Mouse (Mus musculus) cortical plate, adult 2 months (tissue): ENCODE measurements around the gene Ppip5k2. TPM values are rescaled to one million over a fixed set of nuclear protein-coding genes. Genes with fewer than 3 reads are reported as not detected.

Source experiments
- H3K27ac ChIP-seq: fragments of 200-500 bp; 2 replicates; pipeline ENCODE4 v1.5.1; 2012; ENCODE audit warnings: low read length, control low read depth, inconsistent platforms; ENCODE audit not compliant: insufficient read depth
- H3K4me1 ChIP-seq: fragments of 200-500 bp; 2 replicates; pipeline ENCODE4 v1.6.1; 2011; ENCODE audit warnings: low read length; ENCODE audit not compliant: control insufficient read depth, insufficient read depth
- H3K4me3 ChIP-seq: fragments of 200-500 bp; 2 replicates; pipeline ENCODE4 v1.5.1; 2011; ENCODE audit warnings: mild to moderate bottlenecking, low read length, control low read depth; ENCODE audit not compliant: insufficient read depth
- CTCF ChIP-seq: fragments of 200-500 bp; IDR thresholded peaks from 2 replicates; pipeline ENCODE4 v1.5.1; 2011; ENCODE audit warnings: mild to moderate bottlenecking, control low read depth, low read length; ENCODE audit not compliant: insufficient read depth; ENCODE audit errors: extremely low read depth
- POLR2A ChIP-seq: fragments of 200-500 bp; IDR thresholded peaks from 2 replicates; pipeline ENCODE4 v1.6.1; 2011; ENCODE audit warnings: mild to moderate bottlenecking, low read length, control low read depth; ENCODE audit not compliant: insufficient read depth; ENCODE audit errors: extremely low read depth
- polyA plus RNA-seq: library from polyadenylated mRNA; depleted of rRNA; stranded (reverse); fragments of >200 nt; gene quantifications from 2 replicates; pipeline ENCODE4 v1.2.3, GENCODE M21; 2012; rRNA removed

Gene Ppip5k2
- polyA plus RNA-seq, result 23.9 TPM in 2 replicates

GRCm38 (mm10) chr1:97769904-97770753 lies at the start of gene Ppip5k2, which contains the start of gene Gin1:
Gene Ppip5k2, minus strand, starts transcription at chr1:97770411.
Gene Gin1, plus strand, starts transcription at chr1:97770172.
- Histone ChIP-seq H3K4me1 (peaks cover 2% of the 10 kb centered on the region; the same call in 1 of the 2 replicates), H3K4me3 (peak within 1 kb of the TSS; percentile 94), H3K27ac (peak within 1 kb of the TSS; percentile 87)
- TF ChIP-seq CTCF (peak; percentile 27; the same call in 1 of the 2 replicates), POLR2A (peak; percentile 52; the same call in 1 of the 2 replicates)

GRCm38 (mm10) chr1:97809255-97809912 lies 39.2 kb upstream of the Ppip5k2 start:
- H3K4me3 ChIP-seq, result no peak overlapping the region
- no peak overlapping the region for H3K27ac ChIP-seq
- no peaks in the 10 kb centered on the region for H3K4me1 ChIP-seq
- no peak for TF ChIP-seq CTCF
- TF ChIP-seq POLR2A, result no peak

- H3K4me3 ChIP-seq, result no peak overlapping the region
- TF ChIP-seq CTCF (no peak), POLR2A (no peak)
- no peak overlapping the region for H3K27ac ChIP-seq
- no peaks in the 10 kb centered on the region for H3K4me1 ChIP-seq
Measured at GRCm38 (mm10) chr1:97804520-97804919, 34.3 kb upstream of the Ppip5k2 start.

- TF ChIP-seq POLR2A (no peak), CTCF (no peak)
- no peak overlapping the region for H3K27ac ChIP-seq
Measured at GRCm38 (mm10) chr1:97802207-97802902, 32.1 kb upstream of the Ppip5k2 start.

GRCm38 (mm10) chr1:97795936-97796335 lies 25.7 kb upstream of the Ppip5k2 start:
- TF ChIP-seq POLR2A, result no peak
- no peak for TF ChIP-seq CTCF

More at GRCm38 (mm10) chr1:97802207-97802902, 32.1 kb upstream of the Ppip5k2 start:
- Histone ChIP-seq H3K4me3 (no peak overlapping the region), H3K4me1 (no peaks in the 10 kb centered on the region)

GRCm38 (mm10) chr1:97794110-97794509 lies 23.9 kb upstream of the Ppip5k2 start:
- TF ChIP-seq CTCF, result no peak
- no peak for TF ChIP-seq POLR2A
- Histone ChIP-seq H3K27ac (no peak overlapping the region), H3K4me1 (no peaks in the 10 kb centered on the region), H3K4me3 (no peak overlapping the region)

More at GRCm38 (mm10) chr1:97795936-97796335, 25.7 kb upstream of the Ppip5k2 start:
- no peaks in the 10 kb centered on the region for H3K4me1 ChIP-seq
- H3K27ac ChIP-seq, result no peak overlapping the region
- no peak overlapping the region for H3K4me3 ChIP-seq

- TF ChIP-seq POLR2A (no peak), CTCF (no peak)
Measured at GRCm38 (mm10) chr1:97788490-97788889, 18.3 kb upstream of the Ppip5k2 start.

GRCm38 (mm10) chr1:97787674-97788073 lies 17.5 kb upstream of the Ppip5k2 start:
- TF ChIP-seq POLR2A (no peak), CTCF (no peak)
- H3K4me3 ChIP-seq, result no peak overlapping the region
- no peaks in the 10 kb centered on the region for H3K4me1 ChIP-seq
- no peak overlapping the region for H3K27ac ChIP-seq

More at GRCm38 (mm10) chr1:97788490-97788889, 18.3 kb upstream of the Ppip5k2 start:
- Histone ChIP-seq H3K27ac (no peak overlapping the region), H3K4me1 (no peaks in the 10 kb centered on the region), H3K4me3 (no peak overlapping the region)
